Mouse (Mus musculus) G1E (cell line): ENCODE data around the gene Tcp11l2.

Experiments used
- CTCF ChIP-seq: IDR thresholded peaks from 2 replicates; pipeline ENCODE4 v1.5.1; 2012; ENCODE audit warnings: low read depth, low read length, inconsistent platforms, mixed read lengths
- GATA1 ChIP-seq: IDR thresholded peaks from 2 replicates; pipeline ENCODE4 v1.6.1; 2012; ENCODE audit warnings: borderline replicate concordance, low read length, inconsistent platforms, mixed read lengths

- TF ChIP-seq GATA1 (no peak), CTCF (no peak)
These were observed at the start of gene Tcp11l2 for GRCm38 (mm10) chr10:84576395-84577070.
